In the genomic region with DNA sequence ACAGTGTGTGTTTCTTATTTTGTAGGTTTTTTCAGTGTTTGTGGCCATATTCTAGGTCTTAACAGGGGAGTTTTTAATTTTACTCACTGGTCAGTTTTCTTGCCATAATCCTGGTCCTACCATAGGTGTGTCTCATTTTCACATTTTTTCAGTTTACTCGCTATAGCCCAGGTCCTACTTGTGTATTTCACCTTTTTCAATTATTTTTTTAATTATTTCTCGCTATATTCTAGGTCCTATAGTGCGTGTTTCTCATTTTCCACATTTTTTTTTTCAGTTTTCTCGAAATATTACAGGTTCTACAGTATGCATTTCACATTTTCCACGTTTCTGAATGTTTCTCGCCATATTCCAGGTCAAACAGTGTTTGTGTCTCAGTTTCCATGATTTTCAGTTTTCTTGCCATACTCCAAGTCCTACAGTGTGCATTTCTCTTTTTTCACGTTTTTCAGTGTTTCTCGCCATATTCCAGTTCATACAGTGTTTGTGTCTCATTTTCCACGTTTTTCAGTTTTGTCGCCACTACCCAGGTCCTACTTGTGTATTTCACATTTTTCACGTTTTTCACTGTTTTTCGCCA, we compare ENCODE assay signal across 7 mouse cellular contexts.
A peak's percentile ranks its signal among the peaks of the same experiment; 100 is the strongest.
DNase-seq lines count a peak whose midpoint lies in the region; ATAC-seq and TF ChIP-seq lines count a peak whose summit lies in the region.
"Not testable (repeated sequence)": the region's sequence is repeated elsewhere in the genome, so short reads cannot be mapped to it uniquely, and the experiment has no call there.

No protein-coding gene starts in this region.

- WGBS in hindbrain, embryonic 10.5 days = 76% methylated on average over 12 of the region's 12 CpGs
- WGBS in kidney, postnatal 0 days = 81% methylated on average over 12 of the region's 12 CpGs
- WGBS in lung, embryonic 16.5 days = 79% methylated on average over 12 of the region's 12 CpGs
- WGBS in neural tube, embryonic 12.5 days = 77% methylated on average over 12 of the region's 12 CpGs

- not testable (repeated sequence) for H3K27ac ChIP-seq in ES-E14 (ENCODE audit: insufficient read depth, low read depth, low read length, poor library complexity, severe bottlenecking); hindbrain, embryonic 10.5 days; kidney, postnatal 0 days; lung, embryonic 16.5 days (ENCODE audit: low read length); neural tube, embryonic 12.5 days

- not testable (repeated sequence) for H3K4me3 ChIP-seq in ES-E14 (ENCODE audit: insufficient read depth in 1 of 2, low read depth in 1 of 2, low read length in 2 of 2, poor library complexity in 1 of 2, severe bottlenecking in 1 of 2); hindbrain, embryonic 10.5 days; kidney, postnatal 0 days (replicated peaks; ENCODE audit: low read depth, low read length); lung, embryonic 16.5 days (ENCODE audit: low read length); neural tube, embryonic 12.5 days

- H3K4me2 ChIP-seq in kidney, postnatal 0 days (ENCODE audit: low read length); lung, embryonic 16.5 days (ENCODE audit: low read depth, low read length); neural tube, embryonic 12.5 days (replicated peaks): not testable (repeated sequence)

- H3K9me3 ChIP-seq in ES-E14 (ENCODE audit: control insufficient read depth, insufficient read depth, low read depth, low read length) = not testable (repeated sequence)
- peaks cover 48% of the 10 kb centered on the region for H3K9me3 ChIP-seq in hindbrain, embryonic 10.5 days
- peaks cover 30% of the 10 kb centered on the region for H3K9me3 ChIP-seq in kidney, postnatal 0 days (replicated peaks; ENCODE audit: low read length)
- peaks cover 37% of the 10 kb centered on the region for H3K9me3 ChIP-seq in lung, embryonic 16.5 days (ENCODE audit: control insufficient read depth, low read length)
- H3K9me3 ChIP-seq in neural tube, embryonic 12.5 days = peaks cover 47% of the 10 kb centered on the region

- not testable (repeated sequence) for H3K4me1 ChIP-seq in ES-E14 (ENCODE audit: control insufficient read depth in 2 of 2, insufficient read depth in 2 of 2, low read length in 2 of 2, poor library complexity in 1 of 2); hindbrain, embryonic 10.5 days (replicated peaks); kidney, postnatal 0 days (replicated peaks; ENCODE audit: insufficient read depth, low read length); lung, embryonic 16.5 days (replicated peaks; ENCODE audit: control insufficient read depth, insufficient read depth, low read length); neural tube, embryonic 12.5 days

- H3K36me3 ChIP-seq in ES-E14 (ENCODE audit: control insufficient read depth, insufficient read depth, low read length, poor library complexity, severe bottlenecking); hindbrain, embryonic 10.5 days; kidney, postnatal 0 days (ENCODE audit: insufficient read depth, low read length); lung, embryonic 16.5 days (ENCODE audit: control insufficient read depth, insufficient read depth, low read length); neural tube, embryonic 12.5 days: not testable (repeated sequence)

- not testable (repeated sequence) for TF ChIP-seq CTCF in kidney, postnatal 0 days (IDR thresholded peaks at IDR 0.05; ENCODE audit: low read depth)

- in situ Hi-C loops in ES-E14 (cut with MboI; ENCODE audit: low sequenced_read_pairs in 2 of 2, unreplicated experiment in 2 of 2) = not testable (repeated sequence)

- peak; percentile 59 for ATAC-seq in kidney, postnatal 0 days (replicated peaks; ENCODE audit: low FRiP score, low read depth)
- ATAC-seq in lung, embryonic 16.5 days (ENCODE audit: low read depth) = peak; percentile 34; the same call in 1 of the 2 replicates
- ATAC-seq in neural tube, embryonic 12.5 days (ENCODE audit: low FRiP score, low read depth) = 0 out of 2 replicates have a peak, but pooled peaks have one; percentile 48

- not testable (repeated sequence) for H3K9ac ChIP-seq in ES-E14 (ENCODE audit: insufficient read depth, low read depth, low read length, poor library complexity, severe bottlenecking); kidney, postnatal 0 days (ENCODE audit: low read depth, low read length); lung, embryonic 16.5 days (ENCODE audit: low read length); neural tube, embryonic 12.5 days

- peak; percentile 93 for DNase-seq in ES-E14 (ENCODE audit: low read depth, low spot score)
- peak; percentile 72 for DNase-seq in embryo, embryonic 10 days (ENCODE audit: low spot score)
- peak; percentile 62 for DNase-seq in fibroblast of lung, adult 2 months (ENCODE audit: low read depth)
- peak; percentile 35 for DNase-seq in hindbrain, embryonic 10.5 days (ENCODE audit: low spot score)
- peak; percentile 54 for DNase-seq in kidney, postnatal 0 days (ENCODE audit: low spot score)

- H3K27me3 ChIP-seq in hindbrain, embryonic 10.5 days (ENCODE audit: insufficient read depth, poor library complexity, severe bottlenecking); kidney, postnatal 0 days (ENCODE audit: insufficient read depth, low read length); lung, embryonic 16.5 days (ENCODE audit: control insufficient read depth, insufficient read depth, low read depth, low read length); neural tube, embryonic 12.5 days (replicated peaks): not testable (repeated sequence)

Comparison
In these comparisons a context has a peak if more than half of its experiments do, and no peak if none do; other contexts are left out.
1. DNase-seq: peak in every context shown above with its lines; median percentile 93 in ES-E14; 72 in embryo, embryonic 10 days; 62 in fibroblast of lung, adult 2 months; 54 in kidney, postnatal 0 days; 35 in hindbrain, embryonic 10.5 days.